Mouse (Mus musculus) midbrain, embryonic 11.5 days (tissue): ENCODE measurements at regions not wholly inside any gene's neighbourhood (a gene's known extent, or its start where the extent isn't known, plus 50 kb on each side); places are given as distances from the start of the nearest gene placed in this dataset.

ENCODE experiments used
- ATAC-seq: fragments of 200-750 bp; cut with Nextera tagmentation; 2 replicates; pipeline ENCODE4 v1.8.0; 2017; ENCODE audit warnings: moderate TSS enrichment, moderate library complexity; ENCODE audit not compliant: low FRiP score
- DNase-seq: peaks from one replicate; pipeline ENCODE4 v3.0.0; 2015; ENCODE audit warnings: low spot score; ENCODE audit errors: missing footprints
- H3K27ac ChIP-seq: fragments of 300-500 bp; sonication (generic); 2 replicates; pipeline ENCODE4 v1.5.1; 2014; ENCODE audit warnings: low read depth, low read length
- H3K27me3 ChIP-seq: fragments of 300-500 bp; sonication (generic); 2 replicates; pipeline ENCODE4 v1.6.1; 2014; ENCODE audit warnings: mild to moderate bottlenecking, low read length, moderate library complexity, mixed read lengths; ENCODE audit not compliant: control insufficient read depth, insufficient read depth
- H3K36me3 ChIP-seq: fragments of 300-500 bp; sonication (generic); 2 replicates; pipeline ENCODE4 v1.6.1; 2014; ENCODE audit warnings: mild to moderate bottlenecking, low read length, moderate library complexity, mixed read lengths; ENCODE audit not compliant: control insufficient read depth, insufficient read depth
- H3K4me1 ChIP-seq: fragments of 300-500 bp; sonication (generic); 2 replicates; pipeline ENCODE4 v1.6.1; 2014; ENCODE audit warnings: low read length; ENCODE audit not compliant: control insufficient read depth, insufficient read depth
- H3K4me2 ChIP-seq: fragments of 300-500 bp; sonication (generic); 2 replicates; pipeline ENCODE4 v1.6.1; 2014; ENCODE audit warnings: mild to moderate bottlenecking, moderate library complexity
- H3K4me3 ChIP-seq: fragments of 300-500 bp; sonication (generic); 2 replicates; pipeline ENCODE4 v1.5.1; 2014; ENCODE audit warnings: low read depth, low read length
- H3K9ac ChIP-seq: fragments of 300-500 bp; sonication (generic); 2 replicates; pipeline ENCODE4 v1.6.1; 2014; ENCODE audit warnings: low read length
- H3K9me3 ChIP-seq: fragments of 300-500 bp; sonication (generic); 2 replicates; pipeline ENCODE4 v1.6.1; 2016; ENCODE audit warnings: low read length; ENCODE audit not compliant: control insufficient read depth
- WGBS: fragments of 180-500 bp; shearing (Covaris S2); extraction: QIAGEN DNeasy Blood & Tissue Kit; methylation state at CpG from one replicate; pipeline ENCODE4 v1.1.7; 2014; 5-methylcytosine and 5-hydroxymethylcytosine counted together

DNA sequence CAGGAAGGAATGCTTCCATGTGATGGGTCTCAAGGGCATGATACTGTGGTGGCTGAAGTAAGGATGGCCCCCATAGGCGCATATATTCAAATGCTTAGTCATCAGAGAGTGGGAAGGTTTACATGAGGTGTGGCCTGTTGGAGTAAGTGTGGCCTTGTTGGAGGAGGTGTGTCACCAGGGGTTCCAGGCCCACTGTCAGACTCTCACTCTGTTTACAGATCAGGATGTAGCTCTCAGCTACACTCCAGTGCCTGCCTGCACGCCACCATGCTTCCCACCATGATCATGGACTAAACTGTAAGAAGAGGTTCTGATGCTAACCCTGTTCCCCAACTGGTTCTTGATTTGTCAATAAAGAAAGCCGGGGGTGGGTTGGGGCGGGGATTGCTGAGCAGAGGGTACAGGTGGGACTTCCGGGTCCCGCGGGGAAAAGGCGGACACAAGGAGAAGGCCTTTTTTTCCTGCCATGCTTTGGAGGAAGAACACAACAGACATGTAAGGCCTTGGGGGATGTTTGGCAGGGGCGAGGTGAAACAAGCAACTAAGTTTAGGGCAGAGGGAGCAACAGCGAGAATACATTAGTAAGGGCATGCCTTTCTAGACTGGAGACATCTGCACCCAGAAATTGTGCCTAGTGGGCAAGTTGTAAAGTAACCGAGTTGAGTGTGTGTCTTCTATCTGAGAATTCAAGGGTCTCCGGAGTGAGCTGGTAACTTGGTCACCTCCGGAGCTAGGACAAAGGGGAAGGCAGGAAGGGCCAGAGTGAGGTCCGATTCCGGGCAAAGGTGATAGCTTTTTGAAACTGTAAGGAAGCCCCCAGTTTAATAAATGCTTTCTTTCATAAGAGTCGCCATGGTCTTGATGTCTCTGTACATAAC lies 127.1 kb upstream of the Fbxo11 start:
- Histone ChIP-seq H3K4me3 (no peak overlapping the region), H3K9ac (no peak overlapping the region), H3K27me3 (no peaks in the 10 kb centered on the region), H3K36me3 (no peaks in the 10 kb centered on the region), H3K27ac (no peak overlapping the region), H3K4me1 (no peaks in the 10 kb centered on the region), H3K4me2 (no peak overlapping the region), H3K9me3 (no peaks in the 10 kb centered on the region)
- ATAC-seq (no peak), DNase-seq (no peak)
- 93% methylated on average over 16 of the region's 16 CpGs for WGBS

DNA sequence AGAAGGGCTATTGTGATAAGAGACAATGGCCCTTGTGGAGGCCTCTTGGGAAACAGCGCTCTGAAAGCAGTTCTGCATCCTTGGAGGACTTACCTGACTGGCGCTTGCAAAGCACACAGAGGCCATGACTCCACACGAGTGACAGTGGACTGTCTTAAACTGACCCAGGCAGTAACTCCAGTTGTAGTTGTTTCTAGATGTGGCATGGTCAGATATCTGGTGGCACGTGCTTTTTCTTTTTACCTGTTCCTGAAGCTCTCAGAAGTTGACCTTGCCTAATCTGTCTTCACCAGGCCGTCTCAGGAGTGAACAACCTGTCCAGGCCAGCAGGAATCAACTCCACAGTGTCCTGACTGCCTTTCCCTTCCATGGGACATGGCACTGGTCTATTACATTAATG lies 129.6 kb upstream of the Fbxo11 start:
- Histone ChIP-seq H3K9me3 (no peaks in the 10 kb centered on the region), H3K4me1 (no peaks in the 10 kb centered on the region), H3K27me3 (no peaks in the 10 kb centered on the region), H3K36me3 (no peaks in the 10 kb centered on the region), H3K4me3 (no peak overlapping the region), H3K27ac (no peak overlapping the region), H3K4me2 (no peak overlapping the region), H3K9ac (no peak overlapping the region)
- ATAC-seq (no peak), DNase-seq (no peak)
- 88% methylated on average over 5 of the region's 5 CpGs for WGBS

DNA sequence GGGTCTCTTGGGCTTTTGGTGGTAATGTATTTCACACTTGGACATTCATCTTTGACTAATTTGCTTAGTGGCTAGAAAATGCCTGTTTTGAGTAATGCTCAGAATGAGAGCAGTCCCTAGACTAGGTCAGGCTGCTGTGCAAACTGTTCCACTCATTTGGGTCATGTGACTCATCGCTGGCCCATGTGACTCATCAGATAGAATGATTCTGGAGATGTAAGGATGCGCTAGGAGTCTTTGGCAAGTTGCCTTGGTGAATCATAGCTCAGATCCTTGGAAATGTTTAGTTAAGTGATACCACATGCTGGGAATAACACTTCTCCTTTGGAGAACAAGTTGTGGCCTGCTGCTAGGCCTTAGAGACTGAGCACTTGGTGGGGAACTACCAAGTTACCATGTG lies 130.2 kb upstream of the Fbxo11 start:
- no peaks in the 10 kb centered on the region for H3K4me1 ChIP-seq
- DNase-seq (no peak), ATAC-seq (no peak)
- no peak overlapping the region for H3K27ac ChIP-seq
- H3K9me3 ChIP-seq = no peaks in the 10 kb centered on the region
- no peak overlapping the region for H3K4me2 ChIP-seq
- WGBS = 95% methylated on average over 2 of the region's 2 CpGs
- H3K9ac ChIP-seq = no peak overlapping the region
- H3K27me3 ChIP-seq = no peaks in the 10 kb centered on the region
- no peaks in the 10 kb centered on the region for H3K36me3 ChIP-seq
- no peak overlapping the region for H3K4me3 ChIP-seq

DNA sequence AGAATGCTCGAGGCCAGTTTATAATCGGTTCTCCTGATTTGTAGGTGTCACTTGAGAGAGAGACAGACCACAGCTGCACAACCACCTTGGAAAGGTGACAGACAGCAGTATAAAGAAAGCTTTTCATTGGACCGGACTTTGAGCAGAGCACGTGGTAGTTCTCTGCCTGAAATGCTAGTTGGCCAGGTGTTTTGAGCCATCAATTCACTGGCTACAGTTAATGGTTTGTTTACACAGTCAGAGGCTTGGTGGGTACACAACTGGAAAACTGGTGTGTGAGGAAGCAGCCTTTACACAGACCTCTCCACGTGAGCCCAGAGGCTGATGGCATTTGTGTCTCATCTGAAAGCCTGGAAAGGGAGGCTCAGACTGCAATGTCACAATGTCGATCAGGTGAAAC lies 130.8 kb upstream of the Fbxo11 start:
- WGBS = 87% methylated on average over 6 of the region's 6 CpGs
- Histone ChIP-seq H3K4me1 (no peaks in the 10 kb centered on the region), H3K9me3 (no peaks in the 10 kb centered on the region), H3K9ac (no peak overlapping the region), H3K36me3 (no peaks in the 10 kb centered on the region), H3K27ac (no peak overlapping the region), H3K27me3 (no peaks in the 10 kb centered on the region), H3K4me2 (no peak overlapping the region), H3K4me3 (no peak overlapping the region)
- ATAC-seq (no peak), DNase-seq (no peak)

DNA sequence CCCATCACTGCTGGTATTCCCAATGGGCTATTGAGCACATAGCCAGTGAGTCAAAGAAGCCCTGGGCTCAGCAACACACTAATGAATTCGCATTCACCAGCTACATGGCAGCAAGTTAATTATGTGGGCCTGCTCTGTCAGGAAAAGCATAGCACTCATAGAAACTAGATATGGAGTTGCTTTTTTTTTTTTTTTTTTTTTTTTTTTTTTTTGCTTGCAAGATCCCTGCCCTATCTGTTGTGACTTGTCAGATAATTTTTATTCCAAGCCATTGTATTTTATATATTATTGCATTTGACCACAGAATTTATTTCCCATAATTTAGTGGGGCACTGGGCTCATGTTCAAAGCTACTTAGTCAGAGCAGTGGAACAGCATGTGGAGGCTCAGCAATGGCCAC lies 131.2 kb upstream of the Fbxo11 start:
- Histone ChIP-seq H3K36me3 (no peaks in the 10 kb centered on the region), H3K9ac (no peak overlapping the region), H3K4me1 (no peaks in the 10 kb centered on the region), H3K27ac (no peak overlapping the region), H3K27me3 (no peaks in the 10 kb centered on the region), H3K4me2 (no peak overlapping the region), H3K4me3 (no peak overlapping the region), H3K9me3 (no peaks in the 10 kb centered on the region)
- no peak for ATAC-seq
- no peak for DNase-seq
- 81% methylated on average over 1 of the region's 1 CpGs for WGBS

DNA sequence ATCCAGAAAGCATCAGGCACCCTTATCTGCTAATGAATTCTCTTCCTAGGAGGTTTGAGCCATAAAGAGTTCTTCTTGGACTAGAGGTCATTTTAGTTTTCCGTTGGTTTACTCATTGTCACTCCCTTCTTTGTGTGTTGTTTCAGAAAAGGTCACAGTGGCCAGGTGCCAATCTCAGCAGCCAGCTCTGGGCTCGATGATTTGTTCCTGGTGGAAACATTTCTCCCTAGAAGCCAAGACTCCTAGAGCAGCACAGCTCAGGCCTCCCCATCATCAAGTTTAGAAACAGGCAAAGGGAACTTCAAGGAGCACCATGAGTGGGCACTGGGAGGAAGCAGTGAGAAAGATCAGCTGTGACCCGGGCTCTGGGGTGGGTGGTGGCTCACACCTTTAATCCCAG lies 132.3 kb upstream of the Fbxo11 start:
- H3K36me3 ChIP-seq = no peaks in the 10 kb centered on the region
- H3K4me2 ChIP-seq = no peak overlapping the region
- no peak overlapping the region for H3K27ac ChIP-seq
- no peaks in the 10 kb centered on the region for H3K27me3 ChIP-seq
- H3K9me3 ChIP-seq = no peaks in the 10 kb centered on the region
- ATAC-seq = no peak
- no peaks in the 10 kb centered on the region for H3K4me1 ChIP-seq
- no peak for DNase-seq
- H3K9ac ChIP-seq = no peak overlapping the region
- no peak overlapping the region for H3K4me3 ChIP-seq
- 76% methylated on average over 3 of the region's 3 CpGs for WGBS

DNA sequence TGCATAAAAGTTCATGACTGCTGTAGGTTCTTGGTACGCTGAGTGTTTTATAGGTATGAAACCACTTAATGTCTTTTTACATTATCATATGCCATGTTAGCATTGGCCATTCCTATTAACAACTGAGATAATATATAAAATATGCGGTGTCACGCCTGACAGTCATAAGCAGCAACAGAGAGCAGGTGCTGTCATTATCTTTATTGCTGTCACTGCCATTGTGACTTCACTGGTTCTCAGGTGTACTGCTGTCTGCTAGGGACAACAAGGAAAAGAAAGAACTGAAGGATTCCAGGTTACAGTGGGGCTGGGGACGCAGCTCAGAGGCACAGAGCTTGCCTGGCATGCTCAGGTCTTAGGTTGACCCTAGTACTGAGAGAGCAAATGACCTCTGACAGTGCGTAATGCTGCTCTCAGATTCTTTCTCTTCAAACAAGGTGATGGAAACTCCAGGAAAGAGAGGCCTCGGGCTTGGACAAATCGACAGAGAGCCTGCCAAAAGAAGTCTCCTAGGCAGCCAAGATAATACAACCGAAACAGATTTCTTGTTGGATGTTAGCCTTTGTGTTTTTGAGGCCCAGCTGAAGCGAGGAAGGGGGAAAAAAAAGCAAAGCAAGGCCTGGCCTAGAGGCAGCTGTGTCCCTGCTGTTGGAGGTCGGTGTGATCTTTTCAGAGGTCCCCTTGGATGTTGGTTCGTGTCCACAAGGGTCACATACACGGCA lies 136.3 kb upstream of the Fbxo11 start:
- no peak for DNase-seq
- Histone ChIP-seq H3K36me3 (no peaks in the 10 kb centered on the region), H3K27me3 (no peaks in the 10 kb centered on the region), H3K4me1 (no peaks in the 10 kb centered on the region), H3K4me2 (no peak overlapping the region), H3K9me3 (no peaks in the 10 kb centered on the region), H3K4me3 (no peak overlapping the region), H3K27ac (no peak overlapping the region), H3K9ac (no peak overlapping the region)
- no peak for ATAC-seq
- WGBS = 79% methylated on average over 12 of the region's 12 CpGs

DNA sequence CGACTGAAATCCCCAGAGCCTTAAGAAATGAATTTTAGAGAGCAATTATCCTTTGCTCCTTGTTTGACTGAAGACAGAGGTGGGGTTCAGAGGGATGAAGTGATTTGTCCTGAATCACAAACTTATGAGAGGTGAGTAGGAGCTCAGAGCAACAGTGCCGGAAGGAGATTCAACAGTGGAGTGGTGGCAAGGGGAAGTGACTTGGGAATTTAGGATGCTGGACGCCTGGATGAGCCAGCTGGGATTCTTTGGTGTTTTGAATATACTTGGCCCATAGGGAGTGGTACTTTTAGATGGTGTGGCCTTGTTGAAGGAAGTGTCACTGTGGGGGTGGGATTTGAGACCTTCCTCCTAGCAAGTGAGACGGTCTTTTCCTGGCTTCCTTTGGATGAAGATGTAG lies 137.1 kb upstream of the Fbxo11 start:
- Histone ChIP-seq H3K4me1 (no peaks in the 10 kb centered on the region), H3K4me3 (no peak overlapping the region), H3K9me3 (no peaks in the 10 kb centered on the region), H3K36me3 (no peaks in the 10 kb centered on the region), H3K9ac (no peak overlapping the region), H3K27me3 (no peaks in the 10 kb centered on the region), H3K4me2 (no peak overlapping the region), H3K27ac (no peak overlapping the region)
- WGBS = 89% methylated on average over 4 of the region's 4 CpGs
- ATAC-seq = no peak
- no peak for DNase-seq

DNA sequence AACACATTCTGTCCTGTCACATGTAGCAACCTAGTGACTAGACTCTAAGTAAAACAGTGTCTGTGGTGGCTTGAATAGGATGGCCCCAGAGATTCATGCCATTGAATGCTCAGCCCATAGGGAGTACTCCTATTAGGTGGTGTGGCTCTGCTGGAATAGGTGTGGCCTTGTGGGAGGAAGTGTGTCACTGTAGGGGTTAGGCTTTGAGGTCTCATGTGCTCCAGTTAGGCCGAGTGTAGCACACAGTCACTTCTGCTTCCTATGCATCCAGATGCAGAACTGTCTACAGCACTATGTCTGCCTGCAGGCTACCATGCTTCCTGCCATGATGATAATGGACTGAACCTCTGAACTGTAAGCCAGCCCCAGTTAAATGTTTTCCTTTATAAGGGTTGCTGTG lies 144.5 kb upstream of the Fbxo11 start:
- H3K36me3 ChIP-seq = no peaks in the 10 kb centered on the region
- H3K27me3 ChIP-seq = no peaks in the 10 kb centered on the region
- H3K4me2 ChIP-seq = no peak overlapping the region
- H3K9me3 ChIP-seq = no peaks in the 10 kb centered on the region
- H3K4me3 ChIP-seq = no peak overlapping the region
- WGBS = 66% methylated on average over 1 of the region's 1 CpGs
- no peak for ATAC-seq
- H3K27ac ChIP-seq = no peak overlapping the region
- no peaks in the 10 kb centered on the region for H3K4me1 ChIP-seq
- DNase-seq = no peak
- no peak overlapping the region for H3K9ac ChIP-seq
